Mouse (Mus musculus) embryo, embryonic 10 days (tissue): ENCODE results near the gene Gm7247.
"Not testable (repeated sequence)": the region's sequence is repeated elsewhere in the genome, so short reads cannot be mapped to it uniquely, and the experiment has no call there.

Experiments used
- DNase-seq: peaks from one replicate; pipeline ENCODE4 v3.0.0-alpha.2; 2015; ENCODE audit warnings: low spot score

Gene Gm7247

GRCm38 (mm10) chr14:51495781-51496180, 134.2 kb downstream of the Gm7247 start:
- DNase-seq, result no peak

- DNase-seq, result no peak
These were observed 135.4 kb downstream of the Gm7247 start for GRCm38 (mm10) chr14:51496955-51497354.

GRCm38 (mm10) chr14:51497958-51498357, 136.4 kb downstream of the Gm7247 start:
- no peak for DNase-seq

- no peak for DNase-seq
These were observed 138.2 kb downstream of the Gm7247 start for GRCm38 (mm10) chr14:51499707-51500275.

- DNase-seq, result no peak
These were observed 138.9 kb downstream of the Gm7247 start for GRCm38 (mm10) chr14:51500461-51500860.

GRCm38 (mm10) chr14:51507416-51507815, 145.9 kb downstream of the Gm7247 start:
- no peak for DNase-seq

- DNase-seq, result no peak
These were observed 190.9 kb downstream of the Gm7247 start, which contains the start of gene Gm5622 for GRCm38 (mm10) chr14:51552490-51552889. TSS of gene Gm5622 (plus strand) at chr14:51552790.

- not testable (repeated sequence) for DNase-seq
These were observed 212.4 kb downstream of the Gm7247 start, which contains the start of gene Gm17175 for GRCm38 (mm10) chr14:51573963-51574362. TSS of gene Gm17175 (minus strand) at chr14:51574063.

GRCm38 (mm10) chr14:51592039-51592438, 230.5 kb downstream of the Gm7247 start, which contains the start of gene Gm17174:
TSS of gene Gm17174 (minus strand) at chr14:51592139.
- not testable (repeated sequence) for DNase-seq

- DNase-seq, result no peak
These were observed 249.7 kb downstream of the Gm7247 start, which contains the start of gene Gm17078 for GRCm38 (mm10) chr14:51611210-51611609. TSS of gene Gm17078 (minus strand) at chr14:51611310.
